In the genomic region with DNA sequence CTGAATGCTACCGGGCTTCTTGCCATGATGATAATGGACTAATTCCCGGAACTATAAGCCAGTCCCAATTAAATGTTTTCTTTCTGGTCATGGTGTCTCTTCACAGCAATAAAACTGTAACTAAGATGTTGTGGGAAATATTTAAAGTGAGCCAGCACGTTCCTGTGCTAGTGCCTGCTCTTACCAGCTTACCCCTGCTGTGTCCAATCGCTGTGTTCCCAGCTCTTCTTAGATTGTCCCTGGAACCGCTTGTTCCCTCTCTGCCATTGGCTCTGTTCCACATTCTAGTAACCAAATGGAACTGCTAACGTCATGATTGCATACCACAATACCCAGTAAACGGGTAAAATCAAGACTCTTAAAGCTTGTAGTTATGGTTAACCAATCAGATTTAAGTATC, we compare ENCODE assay signal across 32 mouse cellular contexts.
"Had no signal": no experiment of that assay in that cellular context is flagged by ENCODE, and none has a peak within 500 bp of the region (broad histone marks: within the 10 kb centered on the region; RNA-seq: fewer than 3 reads in every experiment).

No protein-coding gene starts in this region.

- ATAC-seq: liver, embryonic 12.5 days; liver, postnatal 0 days; lung, postnatal 0 days; midbrain, embryonic 13.5 days; midbrain, embryonic 15.5 days; midbrain, embryonic 16.5 days had no signal

- H3K27ac ChIP-seq: limb, embryonic 10.5 days; limb, embryonic 12.5 days; limb, embryonic 13.5 days; limb, embryonic 15.5 days; liver, embryonic 12.5 days; liver, embryonic 13.5 days; liver, embryonic 14.5 days; liver, embryonic 15.5 days; lung, embryonic 15.5 days; macrophage; midbrain, embryonic 10.5 days; midbrain, embryonic 12.5 days; midbrain, embryonic 13.5 days; midbrain, embryonic 15.5 days; neural tube, embryonic 12.5 days had no signal

- H3K9me3 ChIP-seq: limb, embryonic 10.5 days; limb, embryonic 12.5 days; limb, embryonic 13.5 days; limb, embryonic 15.5 days; liver, embryonic 12.5 days; liver, embryonic 13.5 days; liver, embryonic 15.5 days; lung, embryonic 15.5 days; megakaryocyte, embryonic 14.5 days; midbrain, embryonic 10.5 days; midbrain, embryonic 12.5 days; midbrain, embryonic 13.5 days; midbrain, embryonic 15.5 days; neural tube, embryonic 12.5 days had no signal

- H3K4me2 ChIP-seq: limb, embryonic 12.5 days; limb, embryonic 13.5 days; limb, embryonic 15.5 days; liver, embryonic 11.5 days; liver, embryonic 12.5 days; liver, embryonic 13.5 days; liver, embryonic 15.5 days; lung, embryonic 14.5 days; lung, embryonic 15.5 days; midbrain, embryonic 11.5 days; midbrain, embryonic 12.5 days; midbrain, embryonic 13.5 days; midbrain, embryonic 15.5 days; neural tube, embryonic 12.5 days had no signal

- H3K36me3 ChIP-seq: limb, embryonic 10.5 days; limb, embryonic 12.5 days; limb, embryonic 13.5 days; limb, embryonic 15.5 days; liver, embryonic 12.5 days; liver, embryonic 13.5 days; liver, embryonic 15.5 days; lung, embryonic 15.5 days; midbrain, embryonic 10.5 days; midbrain, embryonic 12.5 days; midbrain, embryonic 13.5 days; midbrain, embryonic 15.5 days; neural tube, embryonic 12.5 days had no signal

- H3K4me3 ChIP-seq: limb, embryonic 10.5 days; limb, embryonic 12.5 days; limb, embryonic 13.5 days; limb, embryonic 15.5 days; liver, embryonic 12.5 days; liver, embryonic 13.5 days; liver, embryonic 15.5 days; lung, embryonic 15.5 days; megakaryocyte, embryonic 14.5 days; midbrain, embryonic 10.5 days; midbrain, embryonic 12.5 days; midbrain, embryonic 13.5 days; midbrain, embryonic 15.5 days; myocyte; neural tube, embryonic 12.5 days had no signal

- H3K4me1 ChIP-seq: limb, embryonic 10.5 days; limb, embryonic 12.5 days; limb, embryonic 13.5 days; limb, embryonic 15.5 days; lung, embryonic 15.5 days; midbrain, embryonic 10.5 days; midbrain, embryonic 12.5 days; midbrain, embryonic 13.5 days; midbrain, embryonic 15.5 days; neural tube, embryonic 12.5 days had no signal

- DNase-seq: left cerebral cortex, postnatal 4 days; liver; liver, embryonic 13.5 days; liver, postnatal 0 days; lung, adult 18-20 months; lung, adult 2 months; lung, embryonic 14.5 days; lung, postnatal 10 days; lung, postnatal 14 days; lung, postnatal 36 days; lung, postnatal 4 days; midbrain, embryonic 14.5 days had no signal

- H3K27me3 ChIP-seq: limb, embryonic 12.5 days; limb, embryonic 13.5 days; limb, embryonic 15.5 days; liver, embryonic 12.5 days; liver, embryonic 13.5 days; liver, embryonic 15.5 days; lung, embryonic 15.5 days; megakaryocyte, embryonic 14.5 days; midbrain, embryonic 12.5 days; midbrain, embryonic 13.5 days; midbrain, embryonic 15.5 days; neural tube, embryonic 12.5 days had no signal

- H3K9ac ChIP-seq: limb, embryonic 12.5 days; limb, embryonic 13.5 days; limb, embryonic 15.5 days; liver, embryonic 12.5 days; liver, embryonic 13.5 days; liver, embryonic 14.5 days; liver, embryonic 15.5 days; liver, postnatal 0 days; lung, embryonic 14.5 days; lung, embryonic 15.5 days; midbrain, embryonic 12.5 days; midbrain, embryonic 13.5 days; midbrain, embryonic 15.5 days; neural tube, embryonic 12.5 days had no signal
